Mouse (Mus musculus) urinary bladder, adult 2 months (tissue): ENCODE data around the gene Bik. TPM values are rescaled to one million over a fixed set of nuclear protein-coding genes. Genes with fewer than 3 reads are reported as not detected.
"Not testable (repeated sequence)": the region's sequence is repeated elsewhere in the genome, so short reads cannot be mapped to it uniquely, and the experiment has no call there.

ENCODE experiments used
- DNase-seq: peaks from one replicate; pipeline ENCODE4 v3.0.0; 2022; ENCODE audit warnings: low spot score
- polyA plus RNA-seq: library from polyadenylated mRNA; depleted of rRNA; stranded (reverse); fragments of >200 nt; gene quantifications from 2 replicates; pipeline ENCODE4 v1.2.3, GENCODE M21; 2012; rRNA removed

Gene Bik
- 20.2 and 22.4 TPM in 2 replicates for polyA plus RNA-seq

GRCm38 (mm10) chr15:83526424-83527091 lies at the start of gene Bik:
TSS of gene Bik (plus strand) at chr15:83526862.
- DNase-seq = peak; percentile 70

DNA sequence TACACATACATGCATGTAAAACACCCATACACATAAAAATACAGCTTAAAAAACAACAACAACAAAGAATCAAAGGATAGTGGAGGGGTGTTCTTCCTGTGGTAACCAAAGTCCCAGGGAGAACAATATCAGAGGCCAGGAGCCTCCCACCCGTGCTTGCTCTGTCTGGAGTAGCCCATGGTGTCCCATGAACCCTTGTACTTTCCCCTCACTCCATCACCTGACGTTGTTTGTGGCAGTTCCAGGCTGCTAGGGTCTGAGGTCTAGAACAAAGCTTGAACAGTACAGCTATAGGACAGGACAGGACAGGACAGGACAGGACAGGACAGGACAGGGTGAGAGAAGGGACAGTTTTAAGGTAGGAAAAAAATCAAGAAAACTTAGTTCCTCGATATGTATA lies 48.6 kb upstream of the Bik start:
- DNase-seq = no peak

DNA sequence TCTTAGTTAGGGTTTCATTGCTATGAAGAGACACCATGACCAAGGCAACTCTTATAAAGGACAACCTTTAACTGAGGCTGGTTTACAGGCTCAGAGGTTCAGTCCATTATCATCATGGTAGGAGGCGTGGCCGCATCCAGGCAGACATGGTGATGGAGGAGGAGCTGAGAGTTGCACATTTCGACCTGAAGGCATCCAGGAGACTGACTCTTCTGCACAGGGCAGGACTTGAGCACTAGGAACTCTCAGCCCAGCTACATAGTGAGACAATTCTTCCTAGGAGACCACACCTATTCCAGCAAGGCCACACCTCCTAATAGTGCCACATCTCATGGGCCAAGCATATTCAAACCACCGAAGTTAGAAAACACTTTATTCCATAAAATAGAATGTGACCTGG lies 46.8 kb upstream of the Bik start:
- DNase-seq = no peak

GRCm38 (mm10) chr15:83481236-83481780 lies 45.4 kb upstream of the Bik start:
- DNase-seq = no peak

GRCm38 (mm10) chr15:83482645-83483224 lies 43.9 kb upstream of the Bik start:
- DNase-seq = no peak

DNA sequence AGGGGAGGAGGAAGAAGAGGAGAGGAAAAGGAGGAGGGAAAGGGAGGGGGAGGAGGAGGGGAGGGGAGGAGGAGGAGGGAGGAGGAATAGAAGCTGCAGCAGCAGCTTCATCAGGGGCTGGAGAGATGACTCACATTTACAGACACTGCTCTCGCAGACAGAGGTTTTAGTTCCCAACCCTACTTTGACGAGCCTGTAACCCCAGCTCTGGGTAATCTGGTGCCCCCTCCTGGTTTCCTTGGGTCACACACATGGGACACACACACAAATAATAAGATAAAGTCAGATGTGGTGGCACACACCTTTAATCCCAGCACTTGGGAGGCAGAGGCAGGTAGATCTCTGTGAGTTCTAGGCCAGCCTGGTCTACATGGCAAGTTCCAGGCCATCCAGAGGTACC lies 43.2 kb upstream of the Bik start:
- DNase-seq = no peak

DNA sequence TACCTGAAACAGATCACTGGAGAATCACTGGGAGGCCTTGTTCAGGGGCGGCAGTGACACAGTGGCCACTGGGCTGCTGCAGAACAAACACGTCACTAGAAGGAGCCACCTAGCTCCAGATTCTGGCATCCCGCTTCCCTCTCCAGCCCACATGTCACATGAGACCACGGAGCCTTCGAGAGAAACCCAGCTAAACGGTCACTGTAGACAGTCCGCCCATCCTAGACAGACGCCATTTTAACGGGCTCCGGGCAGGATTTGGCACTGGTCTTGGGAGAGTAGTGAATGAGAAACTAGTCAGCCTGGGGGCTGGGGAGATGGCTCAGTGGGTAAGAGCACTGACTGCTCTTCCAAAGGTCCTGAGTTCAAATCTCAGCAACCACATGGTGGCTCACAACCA lies 42.4 kb upstream of the Bik start:
- DNase-seq = no peak

- DNase-seq = no peak
These were observed 39.1 kb upstream of the Bik start for GRCm38 (mm10) chr15:83487477-83488115.

DNA sequence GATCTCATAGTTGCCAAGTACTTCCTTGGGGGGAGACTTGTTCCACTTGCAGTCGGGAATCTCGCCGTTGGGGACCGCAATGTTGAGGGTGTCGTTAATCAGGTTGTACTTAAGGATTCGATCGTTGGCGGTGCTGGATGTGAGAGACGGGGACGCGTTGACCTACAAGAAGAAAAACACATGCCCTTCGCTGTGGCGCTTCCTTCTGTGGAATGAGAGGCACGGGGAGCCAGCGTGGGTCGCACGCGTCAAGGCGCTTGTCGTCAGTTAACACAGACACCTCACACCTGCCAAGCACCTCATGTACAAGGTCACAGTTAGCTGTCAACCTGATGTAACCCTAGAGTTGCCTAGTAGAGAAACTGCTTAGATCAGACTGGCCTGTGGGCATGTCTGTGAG lies 37.2 kb upstream of the Bik start:
- DNase-seq = no peak

DNA sequence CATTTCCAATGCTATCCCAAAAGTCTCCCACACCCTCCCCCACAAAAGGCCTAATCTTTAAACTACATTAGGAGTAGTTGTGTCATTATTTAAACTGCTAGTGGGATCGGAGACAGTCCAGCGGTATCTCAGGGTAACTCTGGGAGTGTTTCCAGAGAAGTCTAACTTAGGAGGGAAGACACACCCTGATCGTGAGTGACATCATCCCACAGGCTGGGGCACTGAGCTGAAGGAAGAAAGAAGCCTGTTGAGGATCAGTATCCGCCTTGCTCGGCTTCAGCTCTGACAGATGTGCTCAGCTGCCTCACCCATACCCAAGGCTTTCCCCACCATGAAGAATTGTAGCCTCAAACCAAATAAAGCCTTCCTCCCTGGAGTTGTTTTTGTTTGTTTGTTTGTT lies 34.8 kb upstream of the Bik start:
- DNase-seq = no peak

GRCm38 (mm10) chr15:83493856-83494571 lies 32.6 kb upstream of the Bik start:
- no peak for DNase-seq

DNA sequence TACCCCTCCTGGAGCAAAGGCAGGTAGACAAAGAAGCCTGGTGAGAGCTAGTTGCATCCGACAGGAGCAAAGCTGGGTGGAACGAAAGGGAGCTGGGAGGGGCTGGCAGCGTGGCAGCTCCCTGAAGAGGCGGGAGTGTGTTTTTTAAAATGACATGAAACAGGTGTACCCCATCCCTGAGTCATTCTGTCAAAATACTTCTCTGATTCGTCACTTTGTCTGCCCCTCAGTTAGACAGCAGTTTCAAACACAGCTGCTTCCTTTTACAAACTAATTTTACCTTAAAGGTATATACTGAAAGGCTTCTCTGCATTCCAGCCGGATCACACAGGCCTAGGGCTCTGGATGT lies 32.1 kb upstream of the Bik start:
- no peak for DNase-seq

DNA sequence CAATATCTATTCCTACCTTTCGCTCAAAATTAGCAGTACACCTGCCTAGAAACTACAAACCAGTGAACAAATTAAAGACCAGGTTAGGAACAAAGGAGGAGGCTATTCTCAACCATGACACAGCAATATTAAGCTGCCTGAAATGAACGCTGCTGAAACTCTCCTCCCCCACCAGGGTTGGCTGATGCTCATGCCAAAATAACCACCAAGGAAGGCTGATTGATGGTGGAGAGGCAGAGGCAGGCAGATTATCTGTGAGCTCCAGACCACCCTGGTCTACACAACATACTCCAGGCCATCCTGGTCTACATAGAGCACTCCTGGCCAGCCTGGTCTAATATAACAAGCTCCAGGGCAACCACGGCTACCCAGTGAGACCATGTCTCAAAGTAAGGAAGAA lies 31.5 kb upstream of the Bik start:
- DNase-seq = no peak

- no peak for DNase-seq
These were observed 30.8 kb upstream of the Bik start for GRCm38 (mm10) chr15:83495787-83496367.

DNA sequence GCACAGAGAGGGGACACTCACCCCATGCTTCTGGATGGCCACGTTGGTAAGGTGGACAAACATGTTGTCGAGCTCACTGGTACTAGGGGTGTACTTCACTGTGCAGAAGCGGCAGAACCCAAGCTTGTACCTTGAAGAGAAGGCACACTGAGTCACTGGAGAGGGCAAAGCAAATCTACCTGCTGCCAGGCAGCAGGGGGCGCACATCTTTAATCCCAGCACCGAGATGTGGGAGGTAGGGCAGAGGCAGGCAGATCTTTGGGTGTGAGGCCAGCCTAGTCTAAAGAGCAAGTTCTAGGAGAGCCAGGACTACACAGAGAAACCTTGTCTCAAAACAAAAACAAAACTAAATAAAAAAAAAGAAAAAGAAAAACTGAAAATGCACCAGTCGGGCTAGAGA lies 29.4 kb upstream of the Bik start:
- no peak for DNase-seq

- no peak for DNase-seq
These were observed 27.4 kb upstream of the Bik start for GRCm38 (mm10) chr15:83499211-83499755.

GRCm38 (mm10) chr15:83500352-83500751 lies 26.3 kb upstream of the Bik start:
- no peak for DNase-seq

DNA sequence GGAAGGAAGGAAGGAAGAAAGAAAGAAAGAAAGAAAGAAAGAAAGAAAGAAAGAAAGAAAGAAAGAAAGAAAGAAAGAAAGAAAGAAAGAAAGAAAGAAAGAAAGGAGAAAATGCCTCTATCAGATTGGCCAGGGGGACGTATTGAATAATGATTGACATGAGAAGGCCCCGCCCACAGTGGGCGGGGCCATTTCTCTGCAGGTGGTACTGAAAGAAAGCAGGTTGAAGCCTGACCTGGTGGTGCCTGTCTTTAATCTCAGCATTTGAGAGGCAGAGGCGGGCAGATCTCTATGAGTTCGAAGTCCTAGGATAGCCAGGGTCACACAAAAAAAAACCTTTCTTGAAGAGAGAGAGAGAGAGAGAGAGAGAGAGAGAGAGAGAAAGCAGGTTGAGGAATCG lies 25.2 kb upstream of the Bik start:
- not testable (repeated sequence) for DNase-seq

DNA sequence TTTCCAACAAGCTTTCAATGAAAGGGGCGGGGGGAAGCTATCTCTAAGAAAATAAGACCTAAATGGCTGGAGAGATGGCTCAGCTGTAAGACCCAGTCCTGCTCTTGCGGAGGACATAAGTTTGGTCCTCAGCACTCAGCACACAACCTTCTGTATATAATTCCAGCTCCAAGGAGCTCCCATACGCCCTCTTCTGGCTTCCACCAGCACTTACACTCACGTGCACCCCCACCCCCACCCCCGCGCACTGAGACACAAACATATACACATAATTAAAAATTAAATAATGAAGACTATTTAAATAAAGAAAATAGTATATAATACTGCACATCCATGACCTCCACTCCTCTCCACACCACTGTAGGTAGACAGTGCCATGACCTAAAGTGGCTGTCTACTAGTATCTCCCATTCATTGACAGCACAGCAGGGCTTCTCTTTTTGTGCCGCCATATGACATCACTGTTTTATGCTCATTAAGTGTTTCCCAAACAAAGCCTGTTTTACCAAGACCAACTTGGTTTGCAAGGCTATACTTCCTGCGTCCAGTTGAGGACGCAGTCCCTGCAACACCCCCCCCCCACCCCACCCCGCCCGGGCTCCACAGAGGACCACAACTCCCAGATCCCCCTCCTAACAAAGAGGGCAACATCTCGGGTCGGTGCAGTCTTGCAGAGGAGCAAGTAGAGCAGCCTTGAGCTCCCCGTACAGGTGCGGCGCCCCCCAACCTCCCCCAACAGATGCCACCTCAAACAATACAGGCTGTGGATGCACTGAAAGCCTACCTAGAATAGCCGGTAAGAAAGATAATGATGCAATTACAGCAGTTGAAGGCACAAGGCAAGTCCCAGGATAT lies 16.5 kb upstream of the Bik start:
- no peak for DNase-seq

GRCm38 (mm10) chr15:83510805-83511405 lies 15.8 kb upstream of the Bik start, which contains the start of gene Ttll1:
TSS of gene Ttll1 (minus strand) at chr15:83510893.
- DNase-seq = peak; percentile 79
